Mouse (Mus musculus) erythroblast, embryonic 14.5 days (primary cell): Measurements from ENCODE around the gene Pam16. TPM values are rescaled to one million over a fixed set of nuclear protein-coding genes. Genes with fewer than 3 reads are reported as not detected.

ENCODE experiments used
- H3K27me3 ChIP-seq: 2 replicates; pipeline ENCODE4 v1.6.1; 2012; ENCODE audit warnings: inconsistent platforms; ENCODE audit not compliant: control insufficient read depth
- H3K36me3 ChIP-seq: 2 replicates; pipeline ENCODE4 v1.6.1; 2012; ENCODE audit warnings: mild to moderate bottlenecking, inconsistent platforms; ENCODE audit not compliant: control insufficient read depth
- H3K4me1 ChIP-seq: 2 replicates; pipeline ENCODE4 v1.6.1; 2012; ENCODE audit warnings: inconsistent platforms; ENCODE audit not compliant: control insufficient read depth
- H3K4me3 ChIP-seq: replicated peaks from 2 replicates; pipeline ENCODE3; 2012; ENCODE audit warnings: moderate library complexity, mild to moderate bottlenecking, inconsistent platforms
- H3K9me3 ChIP-seq: 2 replicates; pipeline ENCODE4 v1.6.1; 2012; ENCODE audit warnings: low read length, inconsistent platforms, mixed read lengths; ENCODE audit not compliant: control insufficient read depth
- GATA1 ChIP-seq: IDR thresholded peaks from 2 replicates; pipeline ENCODE4 v1.6.1; 2012; ENCODE audit warnings: low read length, inconsistent platforms, mixed read lengths
- TAL1 ChIP-seq: IDR thresholded peaks from 3 replicates; pipeline ENCODE4 v1.6.1; 2012; ENCODE audit warnings: low read length, inconsistent platforms, mixed read lengths
- polyA plus RNA-seq: library from polyadenylated mRNA; stranded (reverse); fragments of >175 nt; gene quantifications from 2 replicates; pipeline ENCODE4 v1.2.3, GENCODE M21; 2012

The Pam16 gene
- polyA plus RNA-seq, 1 experiment: 15.1 TPM

- Histone ChIP-seq H3K4me3 (no peak overlapping the region), H3K4me1 (no peaks in the 10 kb centered on the region; the same call in 1 of the 2 replicates), H3K27me3 (no peaks in the 10 kb centered on the region), H3K36me3 (peaks cover 42% of the 10 kb centered on the region), H3K9me3 (no peaks in the 10 kb centered on the region)
- TF ChIP-seq TAL1: no peak
- no peak for TF ChIP-seq GATA1
These were observed 31.8 kb upstream of the Pam16 start for GRCm38 (mm10) chr16:4656571-4657081.

GRCm38 (mm10) chr16:4655764-4656570, 31.2 kb upstream of the Pam16 start:
- Histone ChIP-seq H3K4me3 (no peak overlapping the region), H3K9me3 (no peaks in the 10 kb centered on the region), H3K36me3 (peaks cover 39% of the 10 kb centered on the region), H3K4me1 (no peaks in the 10 kb centered on the region; the same call in 1 of the 2 replicates), H3K27me3 (no peaks in the 10 kb centered on the region)
- TF ChIP-seq TAL1: no peak
- no peak for TF ChIP-seq GATA1

GRCm38 (mm10) chr16:4655251-4655734, 30.5 kb upstream of the Pam16 start:
- no peaks in the 10 kb centered on the region; the same call in 1 of the 2 replicates for H3K4me1 ChIP-seq
- no peak overlapping the region for H3K4me3 ChIP-seq
- TF ChIP-seq GATA1 (no peak), TAL1 (no peak)
- H3K36me3 ChIP-seq: peaks cover 37% of the 10 kb centered on the region
- no peaks in the 10 kb centered on the region for H3K9me3 ChIP-seq
- H3K27me3 ChIP-seq: no peaks in the 10 kb centered on the region

GRCm38 (mm10) chr16:4654706-4655105, 29.9 kb upstream of the Pam16 start:
- H3K9me3 ChIP-seq: no peaks in the 10 kb centered on the region
- no peak overlapping the region for H3K4me3 ChIP-seq
- peaks cover 43% of the 10 kb centered on the region for H3K36me3 ChIP-seq
- no peaks in the 10 kb centered on the region; the same call in 1 of the 2 replicates for H3K4me1 ChIP-seq
- H3K27me3 ChIP-seq: no peaks in the 10 kb centered on the region
- TF ChIP-seq GATA1 (no peak), TAL1 (no peak)

GRCm38 (mm10) chr16:4652707-4653416, 28.1 kb upstream of the Pam16 start:
- TF ChIP-seq GATA1 (no peak), TAL1 (no peak)
- Histone ChIP-seq H3K4me3 (no peak overlapping the region), H3K4me1 (no peaks in the 10 kb centered on the region; the same call in 1 of the 2 replicates), H3K27me3 (no peaks in the 10 kb centered on the region), H3K36me3 (peaks cover 57% of the 10 kb centered on the region), H3K9me3 (no peaks in the 10 kb centered on the region)

GRCm38 (mm10) chr16:4651624-4652023, 26.8 kb upstream of the Pam16 start:
- TF ChIP-seq TAL1: no peak
- H3K4me3 ChIP-seq: no peak overlapping the region
- H3K9me3 ChIP-seq: no peaks in the 10 kb centered on the region
- H3K4me1 ChIP-seq: no peaks in the 10 kb centered on the region; the same call in 1 of the 2 replicates
- H3K27me3 ChIP-seq: no peaks in the 10 kb centered on the region
- H3K36me3 ChIP-seq: peaks cover 63% of the 10 kb centered on the region

- no peak for TF ChIP-seq GATA1
- TF ChIP-seq TAL1: no peak
- no peaks in the 10 kb centered on the region for H3K27me3 ChIP-seq
- H3K4me1 ChIP-seq: no peaks in the 10 kb centered on the region; the same call in 1 of the 2 replicates
- H3K36me3 ChIP-seq: peaks cover 63% of the 10 kb centered on the region
- no peaks in the 10 kb centered on the region for H3K9me3 ChIP-seq
- H3K4me3 ChIP-seq: no peak overlapping the region
These were observed 26.3 kb upstream of the Pam16 start for GRCm38 (mm10) chr16:4651081-4651480.

- Histone ChIP-seq H3K4me3 (no peak overlapping the region), H3K9me3 (no peaks in the 10 kb centered on the region), H3K4me1 (no peaks in the 10 kb centered on the region), H3K27me3 (no peaks in the 10 kb centered on the region), H3K36me3 (peaks cover 57% of the 10 kb centered on the region)
- TF ChIP-seq TAL1 (no peak), GATA1 (no peak)
These were observed 25.4 kb upstream of the Pam16 start for GRCm38 (mm10) chr16:4650161-4650560.

GRCm38 (mm10) chr16:4649692-4650091, 24.9 kb upstream of the Pam16 start:
- Histone ChIP-seq H3K36me3 (peaks cover 54% of the 10 kb centered on the region), H3K9me3 (no peaks in the 10 kb centered on the region), H3K4me3 (no peak overlapping the region), H3K27me3 (no peaks in the 10 kb centered on the region), H3K4me1 (no peaks in the 10 kb centered on the region)
- TF ChIP-seq TAL1 (no peak), GATA1 (no peak)
